Mouse (Mus musculus) cerebellum, postnatal 10 days (tissue): Measurements from ENCODE around the gene Eef1g.

ENCODE experiments used
- DNase-seq, 2 experiments: peaks; one replicate each; pipeline ENCODE4 v3.0.0; 2021; ENCODE audit warnings: mixed read lengths in 2 of 2

The Eef1g gene

DNA sequence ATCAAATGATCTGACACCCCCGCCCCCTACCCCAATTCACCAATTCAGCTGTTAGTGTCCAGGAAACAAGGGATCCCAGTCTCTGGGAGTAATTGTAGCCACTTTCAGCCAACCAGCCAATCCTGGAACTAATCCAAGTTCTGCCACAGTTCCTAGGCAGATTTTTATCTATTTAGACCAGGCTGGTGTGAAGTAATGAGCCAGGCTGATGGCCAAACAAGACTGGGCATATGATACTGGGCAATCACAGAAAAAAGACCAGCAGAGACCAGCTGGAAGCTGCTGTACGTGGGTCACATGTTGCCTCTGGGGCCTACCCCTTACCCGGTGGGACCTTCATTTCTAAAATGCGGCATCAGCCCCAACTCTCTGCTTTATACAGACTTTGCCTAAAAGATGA is 59.8 kb downstream of the Eef1g start:
- DNase-seq, result peak; percentile 78 to 87

DNA sequence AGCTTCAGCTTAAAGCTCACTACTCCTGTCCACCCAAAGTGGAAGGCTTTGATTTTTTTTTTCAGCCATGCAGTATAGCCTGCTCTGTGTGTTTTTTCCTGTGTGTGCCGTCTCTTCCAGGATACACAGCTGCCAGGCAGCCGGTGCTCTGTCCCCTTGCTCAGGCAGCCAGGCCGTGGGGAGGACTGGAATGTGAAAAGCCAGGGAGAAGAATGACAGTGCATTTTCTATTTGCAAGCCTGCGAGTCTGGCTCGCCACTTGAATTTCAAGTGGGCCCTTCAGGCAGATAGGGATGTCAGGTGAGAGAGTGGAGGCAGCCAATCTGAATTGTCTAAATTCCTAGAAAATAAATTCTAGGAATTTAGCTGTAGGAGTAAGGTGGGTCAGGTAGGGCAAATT is 61.0 kb downstream of the Eef1g start:
- DNase-seq, result peak; percentile 31 to 36
